Mouse (Mus musculus): ENCODE measurements around the gene Nostrin. TPM values are rescaled to one million over a fixed set of nuclear protein-coding genes. Genes with fewer than 3 reads are reported as not detected.

Nostrin gene
- polyA plus RNA-seq, 1 experiment from 2014 or later, result 0.42 TPM

DNA sequence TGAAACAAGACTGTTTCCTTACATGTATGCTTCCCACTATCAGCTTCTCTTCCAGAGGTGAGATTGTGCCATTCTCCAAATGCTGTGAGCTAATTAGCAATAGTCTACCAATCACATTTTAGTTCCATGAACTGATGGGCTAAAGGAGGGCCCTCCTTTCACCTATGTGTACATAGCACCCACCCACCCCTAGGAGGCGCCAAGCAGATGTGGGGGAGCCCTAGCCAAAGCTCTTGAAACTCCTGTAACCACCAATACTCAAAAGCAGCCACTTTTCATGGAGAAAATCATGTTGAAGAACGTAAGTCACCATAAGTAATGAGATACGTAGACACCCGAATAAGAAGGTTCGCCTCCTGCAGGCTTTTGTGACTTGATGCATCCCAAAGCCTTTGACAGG is 23.0 kb upstream of the Nostrin start:
- H3K36me3 ChIP-seq (replicated peaks), result peaks cover 21% of the 10 kb centered on the region
- no peak overlapping the region for H3K27ac ChIP-seq (replicated peaks)
- no peaks in the 10 kb centered on the region for H3K4me1 ChIP-seq
- no peak for DNase-seq (ENCODE audit: low spot score)
- no peaks in the 10 kb centered on the region for H3K9me3 ChIP-seq
- H3K27me3 ChIP-seq (replicated peaks; ENCODE audit: low read depth, poor library complexity, severe bottlenecking), result no peaks in the 10 kb centered on the region
- WGBS, result 84% methylated on average over 5 of the region's 5 CpGs
- no peak overlapping the region for H3K4me3 ChIP-seq

DNA sequence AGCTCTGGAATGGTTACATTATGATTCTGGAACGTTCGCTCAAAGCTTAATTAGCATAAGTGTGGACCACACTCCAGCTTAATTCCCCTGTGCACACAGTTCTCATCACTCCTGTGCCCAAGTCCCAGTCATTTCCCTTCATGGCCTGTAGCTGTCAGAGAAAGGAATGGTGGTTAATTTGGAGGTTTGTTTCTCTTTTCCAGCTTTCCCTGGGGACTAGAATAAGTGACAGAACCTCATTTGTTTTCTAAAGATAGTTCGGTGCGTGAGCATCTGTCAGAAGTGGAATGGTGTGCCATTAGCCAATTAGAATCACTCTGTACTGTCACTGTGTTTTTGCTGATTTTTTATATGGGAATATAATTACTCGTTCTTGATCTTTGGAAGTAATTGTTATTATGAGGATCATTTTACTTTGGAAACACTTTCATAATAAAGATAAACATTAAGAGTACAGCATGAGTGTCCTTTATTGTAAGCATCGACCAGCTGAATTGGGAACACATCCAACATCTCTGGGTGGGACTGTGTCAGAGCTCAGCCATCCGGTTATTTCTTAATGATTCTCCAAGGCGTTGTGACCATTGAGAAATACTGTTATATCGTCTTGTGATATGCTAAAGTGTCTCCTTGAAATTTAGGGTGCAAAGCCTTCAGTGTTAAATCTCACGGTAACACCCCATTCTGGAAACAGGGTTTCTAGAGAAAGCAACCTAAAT is 21.6 kb upstream of the Nostrin start:
- H3K9me3 ChIP-seq, result no peaks in the 10 kb centered on the region
- no peak for DNase-seq (ENCODE audit: low spot score)

DNA sequence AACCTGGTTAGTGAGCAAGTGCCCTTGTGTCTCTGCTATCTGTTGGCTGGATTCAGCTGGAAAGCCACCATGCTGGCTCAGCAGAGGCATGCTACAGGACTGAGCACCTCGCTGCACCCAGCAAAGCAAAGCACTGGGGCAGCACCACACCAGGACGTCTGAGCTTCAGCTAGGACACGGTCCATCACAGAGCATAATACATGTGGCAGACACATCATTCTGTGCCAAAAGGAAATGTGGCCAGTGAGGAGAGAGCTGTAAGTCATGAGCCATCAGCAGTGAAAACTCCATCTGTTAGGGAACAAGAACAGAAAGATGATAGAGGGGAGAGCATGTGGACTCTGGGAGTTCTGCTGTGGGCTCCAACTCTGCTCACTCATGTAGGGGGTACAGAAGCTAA is 19.7 kb upstream of the Nostrin start:
- no peak overlapping the region for H3K27ac ChIP-seq (replicated peaks)
- peaks cover 21% of the 10 kb centered on the region for H3K36me3 ChIP-seq (replicated peaks)
- 87% methylated on average over 3 of the region's 3 CpGs for WGBS
- H3K27me3 ChIP-seq (replicated peaks; ENCODE audit: low read depth, poor library complexity, severe bottlenecking), result no peaks in the 10 kb centered on the region
- no peaks in the 10 kb centered on the region for H3K9me3 ChIP-seq
- DNase-seq (ENCODE audit: low spot score), result no peak
- H3K4me1 ChIP-seq, result no peaks in the 10 kb centered on the region
- no peak overlapping the region for H3K4me3 ChIP-seq

More for the DNA sequence above, 21.6 kb upstream of the Nostrin start:
- Histone ChIP-seq H3K4me1 (no peaks in the 10 kb centered on the region), H3K27me3 (replicated peaks; ENCODE audit: low read depth, poor library complexity, severe bottlenecking) (no peaks in the 10 kb centered on the region), H3K4me3 (no peak overlapping the region), H3K36me3 (replicated peaks) (peaks cover 21% of the 10 kb centered on the region), H3K27ac (replicated peaks) (no peak overlapping the region)
- 85% methylated on average over 10 of the region's 10 CpGs for WGBS

DNA sequence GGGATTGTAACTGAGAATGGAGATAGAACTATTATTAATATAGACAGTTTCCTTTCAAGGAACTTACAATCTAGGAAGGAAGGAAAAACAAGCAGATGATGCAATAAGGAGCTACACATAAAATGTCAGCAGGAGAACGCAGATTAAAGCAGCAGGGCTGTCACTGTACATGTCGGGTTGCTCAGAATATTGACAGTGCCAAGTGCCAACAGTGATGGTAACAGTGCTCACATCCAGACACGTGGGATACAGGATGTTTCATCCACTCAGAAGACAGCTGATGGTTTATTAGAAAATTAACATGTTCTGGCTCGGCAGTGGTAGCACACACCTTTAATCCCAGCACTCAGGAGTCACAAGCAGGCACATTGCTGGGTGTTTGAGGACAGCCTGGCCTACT is 18.8 kb upstream of the Nostrin start:
- DNase-seq (ENCODE audit: low spot score), result no peak
- no peaks in the 10 kb centered on the region for H3K4me1 ChIP-seq
- peaks cover 19% of the 10 kb centered on the region for H3K36me3 ChIP-seq (replicated peaks)
- H3K9me3 ChIP-seq, result no peaks in the 10 kb centered on the region
- WGBS, result 85% methylated on average over 4 of the region's 4 CpGs
- H3K27me3 ChIP-seq (replicated peaks; ENCODE audit: low read depth, poor library complexity, severe bottlenecking), result no peaks in the 10 kb centered on the region
- no peak overlapping the region for H3K27ac ChIP-seq (replicated peaks)
- no peak overlapping the region for H3K4me3 ChIP-seq

DNA sequence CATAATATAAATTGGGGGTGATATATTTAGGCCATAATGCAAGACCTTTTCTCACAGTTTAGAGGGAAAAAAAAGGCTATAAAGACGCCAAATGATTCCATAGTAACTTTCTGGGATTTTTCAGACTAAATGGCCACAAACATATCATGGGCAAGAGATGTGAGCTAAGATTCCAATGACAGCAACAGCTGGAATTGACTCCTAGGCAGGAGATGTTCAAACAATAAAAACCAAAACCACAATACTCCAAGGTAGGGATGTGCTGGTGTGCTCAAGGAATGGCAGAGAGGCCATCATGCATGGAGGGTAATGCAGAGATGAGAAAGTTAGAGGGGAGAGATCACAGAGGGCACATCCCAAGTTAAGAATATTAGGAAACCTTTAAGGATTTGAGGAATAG is 16.6 kb upstream of the Nostrin start:
- Histone ChIP-seq H3K27ac (replicated peaks) (no peak overlapping the region), H3K27me3 (replicated peaks; ENCODE audit: low read depth, poor library complexity, severe bottlenecking) (no peaks in the 10 kb centered on the region), H3K36me3 (replicated peaks) (peaks cover 10% of the 10 kb centered on the region), H3K4me1 (no peaks in the 10 kb centered on the region), H3K4me3 (no peak overlapping the region), H3K9me3 (no peaks in the 10 kb centered on the region)
- 85% methylated on average over 1 of the region's 1 CpGs for WGBS
- DNase-seq (ENCODE audit: low spot score), result no peak

DNA sequence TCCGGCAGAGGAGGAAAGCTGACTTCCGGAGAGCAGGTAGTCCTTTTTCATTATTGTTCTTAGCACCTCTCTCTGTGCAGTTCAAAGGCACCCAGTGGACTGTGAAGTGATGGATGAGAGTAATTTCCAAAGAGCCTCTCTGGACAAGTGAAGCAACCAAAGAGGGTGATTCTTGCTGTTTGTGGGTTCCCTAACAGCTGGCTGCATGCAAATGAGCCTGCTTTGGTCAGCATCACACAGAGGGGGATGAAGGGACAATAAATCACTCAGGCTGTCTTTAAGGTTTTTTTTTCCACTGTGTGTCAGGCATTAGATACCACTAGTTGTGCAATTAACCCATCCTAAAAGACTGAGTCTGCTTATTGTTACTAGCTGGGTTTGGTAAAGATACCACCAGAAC is 15.9 kb upstream of the Nostrin start:
- H3K36me3 ChIP-seq (replicated peaks), result peaks cover 10% of the 10 kb centered on the region
- H3K4me3 ChIP-seq, result no peak overlapping the region
- DNase-seq (ENCODE audit: low spot score), result no peak
- no peaks in the 10 kb centered on the region for H3K9me3 ChIP-seq
- no peaks in the 10 kb centered on the region for H3K27me3 ChIP-seq (replicated peaks; ENCODE audit: low read depth, poor library complexity, severe bottlenecking)
- H3K27ac ChIP-seq (replicated peaks), result no peak overlapping the region
- H3K4me1 ChIP-seq, result no peaks in the 10 kb centered on the region
- WGBS, result 83% methylated on average over 2 of the region's 2 CpGs

DNA sequence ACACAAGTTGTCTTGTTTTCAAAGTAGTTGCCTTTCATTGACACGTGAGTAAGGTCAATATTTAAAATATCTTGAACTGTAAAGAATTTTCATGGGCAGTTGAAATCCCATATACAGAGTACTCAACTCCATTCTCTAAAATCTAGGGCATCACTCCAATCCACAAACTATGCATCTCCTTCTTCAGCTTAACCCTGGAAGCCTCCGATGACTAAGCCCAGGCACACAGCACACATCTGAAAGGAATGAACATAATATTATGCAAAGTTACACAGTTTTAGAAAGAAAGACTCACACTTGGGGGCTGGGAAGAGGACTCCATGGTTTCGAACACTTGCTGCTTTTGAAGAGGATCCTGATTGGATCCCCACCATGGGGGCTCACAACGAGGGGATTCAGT is 13.9 kb upstream of the Nostrin start:
- Histone ChIP-seq H3K36me3 (replicated peaks) (no peaks in the 10 kb centered on the region), H3K27ac (replicated peaks) (no peak overlapping the region), H3K4me3 (no peak overlapping the region), H3K9me3 (no peaks in the 10 kb centered on the region), H3K27me3 (replicated peaks; ENCODE audit: low read depth, poor library complexity, severe bottlenecking) (no peaks in the 10 kb centered on the region), H3K4me1 (no peaks in the 10 kb centered on the region)
- no peak for DNase-seq (ENCODE audit: low spot score)
- WGBS, result 87% methylated on average over 4 of the region's 4 CpGs

DNA sequence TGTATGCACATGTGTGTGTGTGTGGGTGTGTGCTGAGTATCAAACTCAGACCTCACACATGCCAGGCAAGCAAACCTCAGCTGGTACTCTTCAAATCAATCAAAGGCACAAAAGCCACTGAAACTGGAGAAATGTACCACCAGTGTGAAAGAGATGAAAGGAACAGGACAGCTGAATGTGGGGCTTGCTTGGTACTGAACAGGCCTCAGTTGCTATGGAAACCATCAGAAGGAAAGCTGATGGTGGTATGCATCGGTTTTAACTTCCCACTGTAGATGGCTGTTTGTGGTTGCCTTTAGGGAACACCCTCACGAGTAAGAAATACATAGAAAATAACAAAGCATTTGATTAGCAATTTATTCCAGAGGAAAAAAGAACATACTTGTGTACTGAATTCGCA is 10.2 kb upstream of the Nostrin start:
- Histone ChIP-seq H3K9me3 (no peaks in the 10 kb centered on the region), H3K4me3 (no peak overlapping the region), H3K27ac (replicated peaks) (no peak overlapping the region), H3K27me3 (replicated peaks; ENCODE audit: low read depth, poor library complexity, severe bottlenecking) (no peaks in the 10 kb centered on the region), H3K4me1 (peaks cover 16% of the 10 kb centered on the region), H3K36me3 (replicated peaks) (no peaks in the 10 kb centered on the region)
- DNase-seq (ENCODE audit: low spot score), result no peak
- WGBS, result 78% methylated on average over 3 of the region's 3 CpGs

DNA sequence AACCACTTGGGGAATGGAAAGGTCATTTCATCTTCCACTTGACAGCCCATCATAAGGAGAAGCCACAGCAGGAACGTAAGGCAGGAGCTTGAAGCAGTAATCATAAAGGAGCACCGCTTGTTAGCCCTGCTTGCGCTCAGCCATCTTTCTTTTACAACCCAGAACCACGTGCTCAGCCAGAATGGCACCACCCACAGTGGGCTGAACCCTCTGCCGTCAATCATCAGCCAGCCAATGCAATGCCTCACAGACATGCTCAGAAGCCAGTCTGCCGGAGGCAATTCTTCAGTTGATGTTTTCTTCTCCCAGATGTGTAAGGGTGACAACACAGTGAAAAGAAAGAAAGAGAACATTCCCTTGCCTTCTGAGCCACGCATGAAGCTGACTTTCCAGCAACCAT is 7.3 kb upstream of the Nostrin start:
- 80% methylated on average over 7 of the region's 7 CpGs for WGBS
- H3K27me3 ChIP-seq (replicated peaks; ENCODE audit: low read depth, poor library complexity, severe bottlenecking), result no peaks in the 10 kb centered on the region
- H3K4me1 ChIP-seq, result peaks cover 22% of the 10 kb centered on the region
- H3K27ac ChIP-seq (replicated peaks), result no peak overlapping the region
- H3K36me3 ChIP-seq (replicated peaks), result no peaks in the 10 kb centered on the region
- no peaks in the 10 kb centered on the region for H3K9me3 ChIP-seq
- DNase-seq (ENCODE audit: low spot score), result no peak
- H3K4me3 ChIP-seq, result no peak overlapping the region

DNA sequence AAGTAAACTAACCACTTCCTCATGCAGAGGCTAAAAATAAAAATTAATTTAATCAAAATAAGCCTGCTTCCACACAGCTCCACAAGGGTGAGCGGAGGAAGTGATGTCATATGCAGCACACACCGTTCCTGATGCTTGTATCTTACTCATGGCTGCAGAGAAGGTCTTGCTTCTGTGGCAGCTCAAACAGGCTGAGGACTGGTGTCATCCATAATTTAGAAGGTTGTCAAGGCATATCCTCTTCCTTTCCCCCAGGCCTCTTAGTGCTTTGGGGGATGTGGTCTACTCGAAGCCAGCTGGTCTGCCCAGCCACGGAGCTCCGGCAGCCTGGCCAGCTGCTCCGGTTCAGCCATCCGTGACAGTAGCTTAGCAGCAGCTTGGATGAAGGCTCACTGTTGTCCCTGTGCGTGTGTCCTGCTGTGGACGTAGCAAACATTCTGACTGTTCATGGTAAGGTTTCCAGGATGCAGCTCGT is 6.6 kb upstream of the Nostrin start:
- H3K36me3 ChIP-seq (replicated peaks), result no peaks in the 10 kb centered on the region
- H3K4me1 ChIP-seq, result peaks cover 22% of the 10 kb centered on the region
- H3K27me3 ChIP-seq (replicated peaks; ENCODE audit: low read depth, poor library complexity, severe bottlenecking), result no peaks in the 10 kb centered on the region
- H3K9me3 ChIP-seq, result no peaks in the 10 kb centered on the region
- H3K4me3 ChIP-seq, result no peak overlapping the region
- 47% methylated on average over 10 of the region's 10 CpGs for WGBS
- H3K27ac ChIP-seq (replicated peaks), result no peak overlapping the region; the same call in 1 of the 2 replicates
- DNase-seq (ENCODE audit: low spot score), result peak; percentile 47

DNA sequence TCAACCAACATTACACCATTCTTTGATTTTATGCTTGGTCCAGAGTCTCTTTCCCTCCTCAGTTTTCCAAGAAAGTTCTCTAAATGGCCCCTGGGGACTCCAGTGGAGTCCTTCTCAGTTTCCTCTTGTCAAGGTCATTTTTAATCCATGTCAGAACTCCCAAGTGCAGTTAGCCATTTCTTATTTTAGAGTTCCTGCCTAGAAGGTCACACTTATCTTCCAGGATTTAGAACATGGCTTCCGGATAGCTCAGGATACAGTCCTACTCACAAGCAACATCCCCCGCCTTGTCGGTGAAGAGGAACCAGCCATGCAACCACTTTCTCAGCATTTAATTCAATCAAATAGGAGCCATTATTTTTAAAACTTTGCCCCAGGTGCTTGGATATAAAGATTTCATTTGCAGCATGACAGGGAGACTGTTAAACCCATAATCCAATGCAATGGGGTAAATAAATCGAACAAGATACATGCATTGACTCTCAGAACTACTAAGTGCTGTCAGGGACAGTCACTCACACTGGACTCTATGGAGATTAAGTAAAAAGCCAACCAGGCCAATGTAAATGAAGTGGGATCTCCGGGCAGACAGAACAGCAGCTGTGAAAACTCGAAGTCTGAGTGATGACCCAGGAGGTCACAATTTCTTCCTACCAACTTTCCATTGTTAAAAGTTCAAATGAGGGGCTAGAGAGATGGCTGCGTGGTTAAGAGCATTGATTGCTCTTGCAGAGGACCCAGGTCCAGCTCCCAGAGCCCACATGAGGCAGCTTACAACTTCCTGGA is 6.0 kb upstream of the Nostrin start:
- Histone ChIP-seq H3K27ac (replicated peaks) (no peak overlapping the region; the same call in 1 of the 2 replicates), H3K4me3 (no peak overlapping the region), H3K4me1 (peaks cover 22% of the 10 kb centered on the region), H3K36me3 (replicated peaks) (no peaks in the 10 kb centered on the region), H3K27me3 (replicated peaks; ENCODE audit: low read depth, poor library complexity, severe bottlenecking) (no peaks in the 10 kb centered on the region), H3K9me3 (no peaks in the 10 kb centered on the region)
- no peak for DNase-seq (ENCODE audit: low spot score)
- WGBS, result 70% methylated on average over 7 of the region's 7 CpGs

DNA sequence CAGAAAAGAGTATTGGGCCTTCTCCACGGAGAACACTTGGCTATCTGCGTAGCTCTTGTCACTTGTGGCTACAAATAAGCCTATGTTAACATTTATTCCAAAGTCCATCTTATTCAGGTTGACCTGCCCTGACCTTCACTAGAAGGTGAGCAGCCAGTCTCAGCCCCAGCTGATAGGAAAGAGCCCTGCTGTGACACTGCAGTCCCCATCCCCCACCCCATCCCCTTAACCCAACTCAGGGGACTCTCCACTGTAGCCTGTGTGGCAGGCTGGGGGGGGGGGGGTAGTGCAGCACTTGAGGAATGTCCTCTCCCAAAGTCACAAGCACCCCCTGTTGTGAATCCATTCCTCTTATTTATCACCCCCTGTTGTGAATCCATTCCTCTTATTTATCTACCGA is 3.6 kb upstream of the Nostrin start:
- no peaks in the 10 kb centered on the region for H3K27me3 ChIP-seq (replicated peaks; ENCODE audit: low read depth, poor library complexity, severe bottlenecking)
- H3K9me3 ChIP-seq, result no peaks in the 10 kb centered on the region
- H3K27ac ChIP-seq (replicated peaks), result no peak overlapping the region
- no peak overlapping the region for H3K4me3 ChIP-seq
- H3K4me1 ChIP-seq, result peaks cover 26% of the 10 kb centered on the region
- DNase-seq (ENCODE audit: low spot score), result no peak
- 67% methylated on average over 3 of the region's 3 CpGs for WGBS
- no peaks in the 10 kb centered on the region for H3K36me3 ChIP-seq (replicated peaks)

DNA sequence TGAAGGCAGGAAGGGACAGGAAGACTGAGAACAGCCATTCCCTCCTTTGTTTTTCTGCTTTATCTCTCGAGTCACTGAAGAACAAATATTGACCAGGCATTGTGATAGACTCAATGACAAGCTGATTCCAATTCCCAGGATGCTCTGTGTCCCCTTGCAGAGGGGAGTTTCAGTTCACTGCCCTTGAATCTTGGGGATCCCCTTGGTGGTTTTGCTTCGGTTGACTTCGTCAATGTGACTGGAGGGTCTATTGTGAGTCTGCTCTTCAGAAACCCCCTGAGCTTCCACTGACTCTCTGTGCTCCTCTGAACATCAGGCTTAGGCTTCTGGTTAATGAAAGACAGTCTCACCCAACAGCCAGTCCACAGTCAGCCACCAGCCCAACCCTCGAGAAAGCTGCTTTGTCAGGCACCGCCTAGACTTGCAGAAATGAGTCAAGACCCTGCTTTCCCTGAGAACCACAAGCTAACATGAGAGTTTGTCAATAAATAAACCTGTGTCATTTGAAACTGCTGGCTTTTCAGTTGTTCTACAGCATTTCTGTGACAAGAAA is 3.0 kb upstream of the Nostrin start:
- DNase-seq (ENCODE audit: low spot score), result no peak
- Histone ChIP-seq H3K9me3 (no peaks in the 10 kb centered on the region), H3K4me1 (peaks cover 26% of the 10 kb centered on the region), H3K27ac (replicated peaks) (no peak overlapping the region), H3K4me3 (no peak overlapping the region), H3K27me3 (replicated peaks; ENCODE audit: low read depth, poor library complexity, severe bottlenecking) (no peaks in the 10 kb centered on the region), H3K36me3 (replicated peaks) (no peaks in the 10 kb centered on the region)
- 62% methylated on average over 5 of the region's 5 CpGs for WGBS
